Mouse (Mus musculus) left cerebral cortex, postnatal 14 days (tissue): Measurements from ENCODE around the gene Rps3a1. TPM values are rescaled to one million over a fixed set of nuclear protein-coding genes. Genes with fewer than 3 reads are reported as not detected.

ENCODE experiments used
- total RNA-seq, 2 experiments: library from RNA; stranded (reverse); gene quantifications; 2 replicates each; pipeline ENCODE4 v1.2.3; 2021

Rps3a1 gene
- total RNA-seq, 2 experiments from 2014 or later: 329 to 345 TPM

Other genes starting within 250 kb of the Rps3a1 start
- 10 to 100 TPM; 34.6 to 36.4 TPM for gene Sh3d19, start 171.6 kb downstream of the Rps3a1 start, total RNA-seq
- not detected for gene Prss48, start 140.2 kb downstream of the Rps3a1 start, total RNA-seq
- 10 to 100 TPM; 23.1 to 25.1 TPM for gene Lrba, start 82.0 kb upstream of the Rps3a1 start, total RNA-seq